Mouse (Mus musculus) cerebellum, adult 11-12 months (tissue): ENCODE measurements around the gene Specc1.

Experiments
- DNase-seq: peaks from one replicate; pipeline ENCODE4 v3.0.0; 2022

Specc1 gene

DNA sequence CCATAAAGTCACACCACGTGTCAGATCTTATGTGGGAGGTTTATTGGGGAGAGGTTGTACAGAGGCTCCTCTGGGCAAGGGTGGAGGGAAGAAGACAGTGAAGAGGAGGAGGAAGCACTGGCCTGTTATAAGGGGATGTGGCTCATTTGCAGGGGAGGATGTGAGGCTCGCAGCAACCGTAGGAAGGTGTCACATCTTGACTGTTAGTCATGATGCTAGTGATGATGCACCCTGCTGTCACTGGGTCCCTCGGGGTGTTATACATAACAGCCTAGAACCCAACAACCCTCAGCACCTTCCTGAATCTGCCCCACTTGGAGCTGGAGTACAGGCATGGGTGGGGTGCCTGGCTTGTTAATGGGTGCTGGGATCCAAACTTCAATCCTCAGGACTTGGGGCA, 94.9 kb downstream of the Specc1 start:
- DNase-seq: no peak

- DNase-seq: no peak
These were observed 97.4 kb downstream of the Specc1 start for GRCm38 (mm10) chr11:62053928-62054327.

DNA sequence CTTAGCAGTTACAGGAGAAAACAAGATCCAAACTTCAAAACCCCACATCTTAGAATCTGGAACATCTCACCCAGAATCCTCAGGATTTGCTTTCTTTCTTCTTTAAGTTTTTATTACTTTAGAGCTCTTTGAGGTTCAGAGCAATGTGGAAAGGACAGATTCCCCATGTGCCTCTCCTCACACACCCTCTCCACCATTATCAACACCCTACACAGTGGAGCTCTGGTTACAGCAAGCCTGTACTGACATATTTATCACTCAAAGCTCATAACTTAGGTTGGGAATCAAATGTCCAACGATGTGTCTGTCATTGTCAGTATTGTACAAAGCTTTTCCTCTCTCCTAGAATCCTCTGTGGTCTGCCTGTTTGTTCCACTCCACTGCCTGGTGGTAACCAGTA, 108.0 kb downstream of the Specc1 start:
- no peak for DNase-seq

DNA sequence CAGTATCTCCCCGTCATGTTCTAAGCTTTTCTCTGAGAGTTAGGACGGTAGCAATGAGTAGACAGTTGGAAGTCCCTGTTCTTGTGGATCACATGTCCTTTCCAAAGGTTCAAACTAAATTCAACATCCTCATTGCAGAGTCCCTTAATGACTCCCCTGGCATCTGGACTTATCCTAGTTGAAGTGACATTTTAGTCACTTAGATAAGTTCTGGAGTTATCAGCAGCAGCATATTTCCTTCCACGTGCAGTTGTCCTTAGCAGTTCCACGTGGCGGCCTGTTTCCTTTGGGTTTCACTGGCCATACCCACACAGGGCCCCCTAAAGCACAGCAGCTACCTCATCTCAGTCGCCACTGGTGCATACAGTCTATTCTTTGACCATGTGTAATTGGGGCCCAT, 109.1 kb downstream of the Specc1 start:
- no peak for DNase-seq

DNA sequence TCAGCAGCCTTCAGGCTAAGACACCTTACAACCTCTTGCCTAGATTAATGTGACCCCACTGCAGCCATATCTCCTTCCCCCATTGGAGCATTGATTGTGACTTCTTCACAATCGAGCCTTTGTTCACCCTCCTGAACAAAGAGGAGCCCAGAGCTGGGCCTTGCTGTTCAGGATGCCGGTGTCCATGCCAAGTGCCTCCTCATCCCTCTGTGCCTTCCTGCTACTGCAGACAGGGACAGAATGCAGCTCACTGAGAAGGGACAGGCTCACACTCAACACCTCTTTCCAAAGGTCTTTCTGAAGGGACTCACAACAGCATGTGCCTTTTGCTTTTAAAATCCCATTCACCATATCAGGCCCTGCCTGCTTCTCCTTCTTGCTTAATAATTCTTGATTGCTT, 113.0 kb downstream of the Specc1 start:
- DNase-seq: peak; percentile 52

GRCm38 (mm10) chr11:62070206-62070605, 113.6 kb downstream of the Specc1 start:
- peak; percentile 48 for DNase-seq

DNA sequence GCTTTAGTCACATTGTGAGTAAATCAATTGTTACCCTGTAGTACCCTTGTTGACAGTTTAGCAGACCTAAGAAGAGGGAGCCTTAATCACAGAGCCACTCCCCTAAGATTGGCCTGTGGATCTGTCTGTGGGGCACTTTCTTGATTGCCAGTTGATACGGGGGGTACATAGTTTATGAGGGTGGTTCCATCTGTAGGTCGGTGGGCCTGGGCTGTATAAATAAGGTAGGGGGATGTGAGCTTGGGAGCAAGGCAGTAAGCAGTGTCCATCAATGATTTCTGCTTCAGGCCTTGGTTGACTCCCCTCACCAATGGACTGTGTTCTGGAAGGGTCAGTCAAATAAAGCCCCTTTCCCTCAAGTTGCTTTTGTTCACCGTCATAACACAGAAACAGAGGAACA, 115.8 kb downstream of the Specc1 start:
- DNase-seq: no peak

- no peak for DNase-seq
These were observed 117.1 kb downstream of the Specc1 start for GRCm38 (mm10) chr11:62073575-62074140.

GRCm38 (mm10) chr11:62074578-62074977, 118.0 kb downstream of the Specc1 start:
- DNase-seq: no peak

DNA sequence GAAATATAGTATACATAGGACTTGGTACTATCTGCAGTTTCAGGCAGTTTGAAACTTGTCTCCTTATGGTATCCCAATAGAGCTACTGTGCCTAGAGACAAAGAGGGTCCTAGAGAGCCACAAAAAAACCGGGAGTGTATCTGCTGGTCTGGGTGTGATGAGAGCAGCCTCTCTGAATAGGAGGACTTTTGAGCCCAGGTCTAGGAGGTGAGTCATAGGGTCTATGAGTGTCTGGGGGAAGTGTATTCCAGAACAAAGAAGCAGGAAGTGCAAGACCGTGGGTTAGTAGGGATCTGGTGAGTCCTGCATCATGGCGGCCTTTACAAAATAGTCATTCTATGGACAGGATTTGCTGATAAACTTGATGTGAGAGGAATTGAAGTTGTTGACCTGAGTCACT, 118.5 kb downstream of the Specc1 start:
- no peak for DNase-seq

GRCm38 (mm10) chr11:62075551-62075950, 119.0 kb downstream of the Specc1 start:
- no peak for DNase-seq

GRCm38 (mm10) chr11:62076345-62077156, 120.0 kb downstream of the Specc1 start:
- peak; percentile 87 for DNase-seq

DNA sequence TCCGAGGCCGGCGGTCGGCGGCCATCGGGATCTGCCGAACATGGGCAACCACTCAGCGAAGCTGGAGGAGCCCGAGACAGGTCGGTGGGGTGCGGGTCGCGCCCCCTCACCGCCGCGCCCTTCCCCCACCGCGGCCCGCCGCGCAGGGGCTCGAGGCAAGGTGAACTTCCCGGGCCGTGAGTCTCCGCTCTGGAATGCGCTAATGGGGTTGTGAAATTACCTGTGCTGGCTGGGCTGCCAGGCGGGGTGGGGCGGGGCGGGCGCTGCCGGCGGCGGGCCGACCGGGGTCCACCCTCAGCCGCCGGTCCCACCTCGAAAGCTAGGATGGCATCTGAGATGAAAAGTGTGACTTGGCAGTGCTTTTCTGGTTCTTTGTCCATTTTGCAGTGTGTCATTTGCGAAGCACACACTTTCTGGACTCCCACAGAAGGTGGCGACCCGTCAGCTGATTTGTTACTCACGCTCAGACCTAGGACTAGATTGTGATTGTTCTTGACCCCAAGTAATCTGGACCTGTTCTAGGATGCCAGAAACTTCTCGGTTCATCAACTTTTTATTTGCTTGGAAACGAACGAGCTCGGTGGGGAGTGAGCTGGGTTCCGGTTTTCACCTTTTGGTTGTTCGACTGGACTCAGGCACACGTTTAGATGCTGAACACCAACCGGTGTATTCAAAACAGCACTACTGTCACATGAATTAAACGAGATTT, 120.7 kb downstream of the Specc1 start:
- DNase-seq: no peak

GRCm38 (mm10) chr11:62078371-62078770, 121.8 kb downstream of the Specc1 start:
- DNase-seq: no peak

GRCm38 (mm10) chr11:62079100-62079857, 122.7 kb downstream of the Specc1 start:
- no peak for DNase-seq

GRCm38 (mm10) chr11:62080476-62080875, 123.9 kb downstream of the Specc1 start:
- no peak for DNase-seq

DNA sequence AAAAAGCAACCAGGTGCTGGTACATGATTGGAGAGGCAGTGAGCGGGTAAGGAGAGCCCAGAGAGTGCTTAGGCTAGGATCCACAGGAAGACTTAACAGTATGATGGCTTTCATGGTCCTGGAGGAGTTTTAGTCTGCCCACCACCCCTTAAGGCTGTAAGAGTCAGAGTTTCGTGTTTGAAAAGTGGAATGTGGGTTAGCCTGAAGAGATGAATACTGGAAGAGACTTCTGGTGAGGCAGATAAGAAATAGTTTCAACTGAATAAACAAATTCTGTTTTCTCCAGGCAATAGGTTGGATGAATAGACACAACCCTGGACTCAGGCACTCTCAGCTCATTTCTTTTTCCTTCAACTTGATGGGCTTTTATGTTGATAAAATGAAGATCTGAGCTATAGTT, 130.1 kb downstream of the Specc1 start:
- DNase-seq: no peak

DNA sequence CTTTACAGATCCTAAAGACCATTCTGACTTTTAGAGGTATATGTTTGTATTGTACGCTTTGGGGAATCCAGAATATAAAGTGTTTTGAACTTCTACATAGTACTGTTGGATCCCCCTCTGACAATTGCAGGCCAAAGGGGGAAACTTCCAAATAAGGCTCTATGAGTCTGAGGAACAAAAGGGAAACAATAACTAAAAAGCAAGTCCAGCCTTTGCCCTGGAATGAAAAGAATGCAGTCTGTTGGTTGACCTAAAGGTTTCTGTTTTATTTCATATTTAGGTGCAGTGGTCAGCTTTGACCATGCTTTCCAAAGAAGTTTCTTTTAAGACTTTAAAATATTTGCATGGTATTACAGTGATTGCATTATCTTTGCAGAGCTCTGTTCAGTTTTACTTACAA, 130.5 kb downstream of the Specc1 start:
- no peak for DNase-seq

- no peak for DNase-seq
These were observed 132.1 kb downstream of the Specc1 start for GRCm38 (mm10) chr11:62088651-62089050.

DNA sequence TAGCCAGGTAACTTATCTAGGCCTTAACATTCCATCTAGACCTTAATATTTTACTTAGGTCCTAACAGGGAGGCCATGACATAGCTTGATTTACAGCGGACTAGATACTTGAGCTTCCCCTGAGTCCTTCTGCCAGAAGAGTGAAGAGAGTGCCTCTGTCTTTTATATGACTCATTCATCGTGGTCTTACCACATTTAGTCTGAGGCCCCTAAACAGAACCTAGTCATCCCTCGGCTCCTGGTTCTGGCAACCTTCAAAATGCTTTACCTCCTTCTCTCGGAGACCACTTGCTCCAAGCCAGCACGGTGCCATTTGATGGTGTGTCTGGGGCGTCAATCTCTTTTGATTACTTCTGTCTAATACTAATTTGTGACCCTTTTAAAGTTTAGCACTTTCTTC, 133.8 kb downstream of the Specc1 start:
- DNase-seq: no peak

GRCm38 (mm10) chr11:62103380-62103911, 146.9 kb downstream of the Specc1 start:
- DNase-seq: no peak

DNA sequence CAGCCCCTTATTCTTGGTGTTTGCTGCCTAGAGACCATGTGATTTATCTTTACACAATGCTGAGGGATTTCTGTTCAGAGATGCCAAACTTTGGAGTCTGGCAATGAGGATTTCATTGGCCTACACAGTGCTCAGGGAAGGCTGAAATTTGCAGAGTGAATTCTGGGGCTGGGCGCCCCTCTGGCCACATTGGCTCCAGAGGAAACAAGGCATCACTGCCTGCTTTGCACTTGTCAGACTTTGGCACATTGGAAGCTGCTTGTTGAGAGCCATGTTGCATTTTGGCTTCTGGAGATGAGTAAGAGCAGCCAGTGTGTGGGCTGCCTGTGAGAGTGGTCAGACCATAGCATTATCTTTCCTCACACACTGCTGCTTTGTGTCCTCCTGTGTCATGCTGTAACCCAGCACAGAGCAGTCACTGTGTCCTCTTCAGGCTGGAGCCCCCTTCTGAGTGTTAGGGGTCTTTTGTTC, 149.9 kb downstream of the Specc1 start:
- no peak for DNase-seq

DNA sequence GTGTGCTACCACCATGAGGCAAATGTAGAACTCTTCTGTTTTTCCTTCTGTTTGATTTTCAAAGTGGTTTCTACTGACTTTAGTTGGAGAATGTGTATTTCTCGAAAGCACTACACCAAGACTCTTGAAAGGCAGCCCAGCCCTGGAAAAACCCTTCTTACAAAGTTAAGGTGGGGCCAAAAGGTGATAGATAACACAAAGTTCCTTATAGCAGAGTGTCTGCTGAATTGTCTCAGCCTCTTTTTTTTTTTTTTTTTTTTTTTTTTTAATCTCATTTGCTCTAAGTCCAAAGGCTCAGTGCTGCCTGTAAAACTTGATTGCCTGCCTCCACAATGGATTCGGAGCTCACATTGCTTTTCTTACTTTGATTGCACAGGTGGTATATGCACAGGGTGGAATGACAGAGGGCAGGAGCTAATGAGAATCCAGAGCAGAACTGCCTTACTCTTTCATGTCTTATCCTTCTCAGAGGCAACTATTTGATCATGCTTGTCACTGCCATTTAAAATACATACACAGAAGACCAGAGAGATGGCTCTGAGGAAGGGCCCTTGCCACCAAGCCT, 150.8 kb downstream of the Specc1 start:
- DNase-seq: no peak
